Mouse (Mus musculus): Measurements from ENCODE around the gene Srsf4. TPM values are rescaled to one million over a fixed set of nuclear protein-coding genes. Genes with fewer than 3 reads are reported as not detected.
A peak's percentile ranks its signal among the peaks of the same experiment; 100 is the strongest.

Gene Srsf4
- 94.9 and 97.5 TPM in 2 replicates for polyA plus RNA-seq (2016; fragmentation: Nextera tagmentation; extraction: Ambion mirVana)

GRCm38 (mm10) chr4:131873293-131874168 is at the start of gene Srsf4:
Gene Srsf4, plus strand, starts transcription at chr4:131873617.
- peak within 1 kb of the TSS; percentile 81 for H3K4me2 ChIP-seq
- peaks cover 8% of the 10 kb centered on the region for H3K36me3 ChIP-seq
- under 1% methylated on average over 103 of the region's 116 CpGs for WGBS (ENCODE audit: insufficient replicate concordance)
- peak within 1 kb of the TSS; percentile 100 for H3K9ac ChIP-seq
- H3K4me1 ChIP-seq = peaks cover 64% of the 10 kb centered on the region
- no peaks in the 10 kb centered on the region for H3K9me3 ChIP-seq (replicated peaks)
- H3K27me3 ChIP-seq (replicated peaks) = no peaks in the 10 kb centered on the region
- H3K4me3 ChIP-seq = peak within 1 kb of the TSS; percentile 98
- peak within 1 kb of the TSS; percentile 99 for H3K27ac ChIP-seq
- ATAC-seq = peak; percentile 91

- Histone ChIP-seq H3K4me1 (peaks cover 59% of the 10 kb centered on the region), H3K4me3 (no peak overlapping the region), H3K9me3 (replicated peaks) (no peaks in the 10 kb centered on the region), H3K27me3 (replicated peaks) (peaks cover 45% of the 10 kb centered on the region), H3K9ac (no peak overlapping the region), H3K27ac (no peak overlapping the region), H3K4me2 (no peak overlapping the region), H3K36me3 (no peaks in the 10 kb centered on the region)
- ATAC-seq = no peak
- 55% methylated on average over 3 of the region's 3 CpGs for WGBS (ENCODE audit: insufficient replicate concordance)
Observed at GRCm38 (mm10) chr4:131824939-131825338, 48.5 kb upstream of the Srsf4 start.

- H3K9me3 ChIP-seq (replicated peaks) = no peaks in the 10 kb centered on the region
- WGBS (ENCODE audit: insufficient replicate concordance) = 22% methylated on average over 8 of the region's 8 CpGs
- H3K27me3 ChIP-seq (replicated peaks) = peaks cover 36% of the 10 kb centered on the region
- no peaks in the 10 kb centered on the region for H3K36me3 ChIP-seq
- no peak overlapping the region for H3K4me2 ChIP-seq
- H3K9ac ChIP-seq = no peak overlapping the region
- no peak overlapping the region for H3K27ac ChIP-seq
- no peak for ATAC-seq
- no peak overlapping the region for H3K4me3 ChIP-seq
- peaks cover 68% of the 10 kb centered on the region for H3K4me1 ChIP-seq
Observed at GRCm38 (mm10) chr4:131825830-131826229, 47.6 kb upstream of the Srsf4 start.

GRCm38 (mm10) chr4:131826905-131827304 is 46.5 kb upstream of the Srsf4 start:
- Histone ChIP-seq H3K4me2 (no peak overlapping the region), H3K27me3 (replicated peaks) (peaks cover 26% of the 10 kb centered on the region), H3K4me1 (peaks cover 78% of the 10 kb centered on the region), H3K27ac (no peak overlapping the region), H3K9me3 (replicated peaks) (no peaks in the 10 kb centered on the region), H3K4me3 (no peak overlapping the region), H3K9ac (no peak overlapping the region), H3K36me3 (no peaks in the 10 kb centered on the region)
- no peak for ATAC-seq
- 17% methylated on average over 6 of the region's 6 CpGs for WGBS (ENCODE audit: insufficient replicate concordance)

- Histone ChIP-seq H3K27ac (peak overlapping the region; percentile 74), H3K4me1 (peaks cover 86% of the 10 kb centered on the region), H3K9me3 (replicated peaks) (no peaks in the 10 kb centered on the region), H3K4me3 (no peak overlapping the region), H3K4me2 (peak overlapping the region; percentile 57), H3K36me3 (no peaks in the 10 kb centered on the region), H3K27me3 (replicated peaks) (peaks cover 36% of the 10 kb centered on the region), H3K9ac (peak overlapping the region; percentile 5; the same call in 1 of the 2 replicates)
- 34% methylated on average over 8 of the region's 8 CpGs for WGBS (ENCODE audit: insufficient replicate concordance)
- ATAC-seq = peak; percentile 91
Observed at GRCm38 (mm10) chr4:131829123-131829522, 44.3 kb upstream of the Srsf4 start.

- 69% methylated on average over 5 of the region's 5 CpGs for WGBS (ENCODE audit: insufficient replicate concordance)
- Histone ChIP-seq H3K4me1 (peaks cover 97% of the 10 kb centered on the region), H3K27ac (no peak overlapping the region), H3K9ac (no peak overlapping the region), H3K4me3 (no peak overlapping the region), H3K9me3 (replicated peaks) (no peaks in the 10 kb centered on the region), H3K36me3 (no peaks in the 10 kb centered on the region), H3K4me2 (no peak overlapping the region), H3K27me3 (replicated peaks) (peaks cover 48% of the 10 kb centered on the region)
- ATAC-seq = no peak
Observed at GRCm38 (mm10) chr4:131831546-131832045, 41.8 kb upstream of the Srsf4 start.

- peak overlapping the region; percentile 52 for H3K27ac ChIP-seq
- H3K4me1 ChIP-seq = peaks cover 97% of the 10 kb centered on the region
- H3K4me2 ChIP-seq = peak overlapping the region; percentile 43
- H3K4me3 ChIP-seq = no peak overlapping the region
- peaks cover 51% of the 10 kb centered on the region for H3K27me3 ChIP-seq (replicated peaks)
- H3K9ac ChIP-seq = no peak overlapping the region
- ATAC-seq = peak; percentile 38; the same call in 1 of the 2 replicates
- H3K9me3 ChIP-seq (replicated peaks) = no peaks in the 10 kb centered on the region
- H3K36me3 ChIP-seq = no peaks in the 10 kb centered on the region
- 32% methylated on average over 3 of the region's 3 CpGs for WGBS (ENCODE audit: insufficient replicate concordance)
Observed at GRCm38 (mm10) chr4:131832759-131833407, 40.5 kb upstream of the Srsf4 start.

GRCm38 (mm10) chr4:131833971-131834609 is 39.3 kb upstream of the Srsf4 start:
- ATAC-seq = no peak
- Histone ChIP-seq H3K9me3 (replicated peaks) (no peaks in the 10 kb centered on the region), H3K4me2 (peak overlapping the region; percentile 16), H3K9ac (no peak overlapping the region), H3K27me3 (replicated peaks) (peaks cover 63% of the 10 kb centered on the region), H3K4me3 (no peak overlapping the region), H3K27ac (0 out of 2 replicates have a peak overlapping the region, but pooled peaks have one; percentile 13), H3K4me1 (peaks cover 93% of the 10 kb centered on the region), H3K36me3 (no peaks in the 10 kb centered on the region)
- WGBS (ENCODE audit: insufficient replicate concordance) = 29% methylated on average over 9 of the region's 9 CpGs

GRCm38 (mm10) chr4:131836351-131836881 is 37.0 kb upstream of the Srsf4 start:
- H3K9ac ChIP-seq = peak overlapping the region; percentile 71
- no peak for ATAC-seq
- peaks cover 70% of the 10 kb centered on the region for H3K4me1 ChIP-seq
- H3K36me3 ChIP-seq = no peaks in the 10 kb centered on the region
- WGBS (ENCODE audit: insufficient replicate concordance) = 6% methylated on average over 39 of the region's 39 CpGs
- no peak overlapping the region for H3K27ac ChIP-seq
- peaks cover 86% of the 10 kb centered on the region for H3K27me3 ChIP-seq (replicated peaks)
- peak overlapping the region; percentile 64 for H3K4me3 ChIP-seq
- H3K4me2 ChIP-seq = peak overlapping the region; percentile 91
- H3K9me3 ChIP-seq (replicated peaks) = no peaks in the 10 kb centered on the region

GRCm38 (mm10) chr4:131836891-131837491 is 36.4 kb upstream of the Srsf4 start:
- Histone ChIP-seq H3K4me2 (peak overlapping the region; percentile 91), H3K27me3 (replicated peaks) (peaks cover 92% of the 10 kb centered on the region), H3K36me3 (no peaks in the 10 kb centered on the region), H3K9me3 (replicated peaks) (no peaks in the 10 kb centered on the region), H3K27ac (no peak overlapping the region), H3K4me3 (peak overlapping the region; percentile 64), H3K9ac (peak overlapping the region; percentile 71), H3K4me1 (peaks cover 65% of the 10 kb centered on the region)
- no peak for ATAC-seq
- WGBS (ENCODE audit: insufficient replicate concordance) = under 1% methylated on average over 70 of the region's 76 CpGs

GRCm38 (mm10) chr4:131837872-131838524 is 35.4 kb upstream of the Srsf4 start, which contains the start of gene Ptpru:
Gene Ptpru, minus strand, starts transcription at chr4:131838288.
- H3K27ac ChIP-seq = no peak within 1 kb of the TSS
- H3K4me3 ChIP-seq = peak within 1 kb of the TSS; percentile 64
- peak within 1 kb of the TSS; percentile 91 for H3K4me2 ChIP-seq
- H3K27me3 ChIP-seq (replicated peaks) = peaks cover 87% of the 10 kb centered on the region
- no peaks in the 10 kb centered on the region for H3K36me3 ChIP-seq
- WGBS (ENCODE audit: insufficient replicate concordance) = under 1% methylated on average over 72 of the region's 72 CpGs
- no peaks in the 10 kb centered on the region for H3K9me3 ChIP-seq (replicated peaks)
- peak within 1 kb of the TSS; percentile 71 for H3K9ac ChIP-seq
- H3K4me1 ChIP-seq = peaks cover 58% of the 10 kb centered on the region
- ATAC-seq = peak; percentile 67

All from liver, embryonic 12.5 days (tissue).